Mouse (Mus musculus) erythroblast, embryonic 14.5 days (primary cell): Measurements from ENCODE around the gene N4bp2l2. TPM values are rescaled to one million over a fixed set of nuclear protein-coding genes. Genes with fewer than 3 reads are reported as not detected.
A peak's percentile ranks its signal among the peaks of the same experiment; 100 is the strongest.

Experiments
- H3K27me3 ChIP-seq: 2 replicates; pipeline ENCODE4 v1.6.1; 2012; ENCODE audit warnings: inconsistent platforms; ENCODE audit not compliant: control insufficient read depth
- H3K36me3 ChIP-seq: 2 replicates; pipeline ENCODE4 v1.6.1; 2012; ENCODE audit warnings: mild to moderate bottlenecking, inconsistent platforms; ENCODE audit not compliant: control insufficient read depth
- H3K4me1 ChIP-seq: 2 replicates; pipeline ENCODE4 v1.6.1; 2012; ENCODE audit warnings: inconsistent platforms; ENCODE audit not compliant: control insufficient read depth
- H3K4me3 ChIP-seq: replicated peaks from 2 replicates; pipeline ENCODE3; 2012; ENCODE audit warnings: moderate library complexity, mild to moderate bottlenecking, inconsistent platforms
- H3K9me3 ChIP-seq: 2 replicates; pipeline ENCODE4 v1.6.1; 2012; ENCODE audit warnings: low read length, inconsistent platforms, mixed read lengths; ENCODE audit not compliant: control insufficient read depth
- GATA1 ChIP-seq: IDR thresholded peaks from 2 replicates; pipeline ENCODE4 v1.6.1; 2012; ENCODE audit warnings: low read length, inconsistent platforms, mixed read lengths
- TAL1 ChIP-seq: IDR thresholded peaks from 3 replicates; pipeline ENCODE4 v1.6.1; 2012; ENCODE audit warnings: low read length, inconsistent platforms, mixed read lengths
- polyA plus RNA-seq: library from polyadenylated mRNA; stranded (reverse); fragments of >175 nt; gene quantifications from 2 replicates; pipeline ENCODE4 v1.2.3, GENCODE M21; 2012

The N4bp2l2 gene
- polyA plus RNA-seq, 1 experiment = 1.5 TPM

DNA sequence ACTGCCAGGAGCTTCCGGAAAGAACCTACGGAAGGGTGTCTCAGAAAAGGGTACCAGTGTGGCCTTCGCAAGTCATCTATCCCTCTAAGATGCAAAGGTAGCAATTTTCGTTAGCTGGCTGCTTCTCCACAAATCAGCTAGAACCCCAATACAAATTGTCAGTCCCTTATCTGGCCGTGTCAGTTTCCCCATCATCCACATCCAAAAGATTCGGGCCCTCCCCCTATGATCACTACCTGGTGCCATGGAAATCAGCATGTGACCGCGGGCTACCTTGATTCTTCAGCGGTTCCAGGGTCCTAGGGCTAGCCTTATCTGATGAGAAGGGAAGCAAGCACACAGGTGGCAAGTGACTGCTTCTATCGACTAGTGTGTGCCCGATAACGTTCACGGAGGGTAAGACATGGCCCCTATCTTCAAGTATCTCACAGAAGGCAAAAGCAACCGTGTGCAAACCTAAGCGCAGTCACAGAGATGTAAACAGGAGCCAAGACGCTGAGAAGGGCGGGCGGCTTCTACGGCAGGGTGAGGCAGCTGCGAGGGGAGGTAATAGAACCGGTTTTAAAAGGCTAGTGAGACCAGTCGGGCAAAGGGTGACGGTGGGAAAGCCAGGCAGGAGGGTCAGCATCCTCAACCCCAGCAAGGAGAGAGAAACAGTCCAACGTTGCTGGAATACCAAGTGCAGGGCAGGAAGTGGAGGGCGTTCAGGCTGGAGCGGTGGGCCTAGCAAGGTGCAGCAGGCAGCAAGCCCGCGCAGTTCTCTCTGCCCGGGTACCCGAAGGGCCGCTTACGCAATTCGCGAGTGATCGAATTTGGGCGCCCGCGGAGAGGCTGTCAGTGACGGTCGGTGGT, 72.9 kb downstream of the N4bp2l2 start:
- peak overlapping the region; percentile 83 for H3K4me3 ChIP-seq
- H3K4me1 ChIP-seq = peaks cover 61% of the 10 kb centered on the region
- H3K27me3 ChIP-seq = peaks cover 9% of the 10 kb centered on the region
- H3K36me3 ChIP-seq = peaks cover 18% of the 10 kb centered on the region
- no peaks in the 10 kb centered on the region for H3K9me3 ChIP-seq
- TF ChIP-seq GATA1 (peak; percentile 77), TAL1 (no peak)

DNA sequence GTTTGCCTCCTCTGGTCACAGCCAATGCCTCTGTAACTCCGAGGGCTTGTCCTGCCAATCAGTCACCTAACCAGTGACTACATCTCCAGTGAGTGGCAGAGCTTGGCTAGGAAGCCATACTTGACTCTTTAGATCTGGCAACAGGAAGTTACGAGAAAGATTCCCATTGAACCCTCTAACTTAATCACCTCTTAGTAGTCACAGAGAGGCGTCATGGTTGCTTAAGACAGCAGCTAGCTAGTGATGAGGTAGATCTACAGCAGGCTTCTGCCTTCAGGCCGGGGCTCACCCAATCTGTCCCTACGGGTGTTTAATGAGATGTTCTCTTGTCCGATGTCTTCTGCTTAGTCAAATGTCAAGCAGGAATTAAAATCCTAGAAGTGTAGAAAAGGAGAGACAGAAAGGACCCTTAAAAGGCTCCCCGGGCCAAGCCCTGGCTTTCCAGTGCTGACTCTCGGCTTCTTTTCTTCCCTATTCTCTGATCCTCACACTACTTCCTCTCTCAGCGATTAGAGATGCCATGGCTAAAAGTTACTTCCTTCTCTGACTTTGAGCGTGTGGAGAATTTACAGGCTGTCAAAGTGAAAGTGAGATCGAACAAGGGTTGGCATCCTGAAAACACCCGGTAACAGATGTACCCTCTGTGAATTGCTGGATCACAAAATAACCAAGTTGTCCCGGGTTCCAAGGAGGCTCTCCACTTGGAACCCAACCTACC, 73.6 kb downstream of the N4bp2l2 start:
- H3K36me3 ChIP-seq = peaks cover 20% of the 10 kb centered on the region
- TF ChIP-seq TAL1 (no peak), GATA1 (no peak)
- H3K4me1 ChIP-seq = peaks cover 61% of the 10 kb centered on the region
- H3K9me3 ChIP-seq = no peaks in the 10 kb centered on the region
- H3K27me3 ChIP-seq = peaks cover 9% of the 10 kb centered on the region
- H3K4me3 ChIP-seq = peak overlapping the region; percentile 83

DNA sequence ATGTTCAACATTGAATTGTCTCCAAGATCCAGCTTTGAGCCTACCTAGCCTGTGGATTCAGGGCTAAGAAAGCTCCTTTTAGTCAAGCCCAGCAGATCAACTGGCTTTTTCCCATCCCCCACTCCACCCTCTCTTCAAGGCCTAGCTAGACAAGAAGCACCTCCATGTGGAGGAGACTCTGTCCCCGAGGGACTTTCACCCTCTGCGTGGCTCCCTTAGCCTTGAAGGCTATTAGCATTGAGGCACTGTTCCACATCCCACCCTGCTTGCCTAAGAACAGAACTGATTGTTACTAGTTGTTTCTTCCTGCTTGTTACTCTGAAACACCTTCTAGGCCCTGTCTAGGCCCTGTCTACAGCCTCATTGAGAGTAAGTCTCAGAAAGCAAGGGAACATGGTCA, 76.0 kb downstream of the N4bp2l2 start:
- TF ChIP-seq TAL1 = no peak
- TF ChIP-seq GATA1 = no peak
- H3K27me3 ChIP-seq = peaks cover 5% of the 10 kb centered on the region; the same call in 1 of the 2 replicates
- no peak overlapping the region for H3K4me3 ChIP-seq
- H3K36me3 ChIP-seq = peaks cover 25% of the 10 kb centered on the region
- no peaks in the 10 kb centered on the region for H3K9me3 ChIP-seq
- peaks cover 62% of the 10 kb centered on the region for H3K4me1 ChIP-seq

DNA sequence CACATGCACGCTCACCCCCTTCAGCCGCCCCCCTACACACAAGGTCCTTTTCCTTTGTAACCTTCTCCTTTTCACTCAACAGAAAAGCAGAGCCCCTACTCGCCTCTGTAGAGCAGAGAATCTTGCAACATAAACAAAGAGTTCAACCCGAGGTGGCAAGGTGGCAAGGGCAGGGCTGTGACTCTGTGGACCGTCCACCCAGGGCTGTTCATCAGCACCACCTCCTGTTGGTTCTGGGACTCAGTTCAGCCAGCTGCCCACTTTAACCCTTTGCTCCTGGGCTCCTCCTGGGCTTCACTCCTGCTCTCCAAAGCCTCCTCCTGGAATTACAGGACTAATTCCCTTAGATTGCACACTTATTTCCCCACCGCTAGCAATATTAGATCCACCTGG, 81.7 kb downstream of the N4bp2l2 start:
- Histone ChIP-seq H3K4me3 (no peak overlapping the region), H3K36me3 (peaks cover 7% of the 10 kb centered on the region), H3K4me1 (peaks cover 62% of the 10 kb centered on the region), H3K9me3 (no peaks in the 10 kb centered on the region), H3K27me3 (no peaks in the 10 kb centered on the region)
- TF ChIP-seq TAL1 (no peak), GATA1 (no peak)

DNA sequence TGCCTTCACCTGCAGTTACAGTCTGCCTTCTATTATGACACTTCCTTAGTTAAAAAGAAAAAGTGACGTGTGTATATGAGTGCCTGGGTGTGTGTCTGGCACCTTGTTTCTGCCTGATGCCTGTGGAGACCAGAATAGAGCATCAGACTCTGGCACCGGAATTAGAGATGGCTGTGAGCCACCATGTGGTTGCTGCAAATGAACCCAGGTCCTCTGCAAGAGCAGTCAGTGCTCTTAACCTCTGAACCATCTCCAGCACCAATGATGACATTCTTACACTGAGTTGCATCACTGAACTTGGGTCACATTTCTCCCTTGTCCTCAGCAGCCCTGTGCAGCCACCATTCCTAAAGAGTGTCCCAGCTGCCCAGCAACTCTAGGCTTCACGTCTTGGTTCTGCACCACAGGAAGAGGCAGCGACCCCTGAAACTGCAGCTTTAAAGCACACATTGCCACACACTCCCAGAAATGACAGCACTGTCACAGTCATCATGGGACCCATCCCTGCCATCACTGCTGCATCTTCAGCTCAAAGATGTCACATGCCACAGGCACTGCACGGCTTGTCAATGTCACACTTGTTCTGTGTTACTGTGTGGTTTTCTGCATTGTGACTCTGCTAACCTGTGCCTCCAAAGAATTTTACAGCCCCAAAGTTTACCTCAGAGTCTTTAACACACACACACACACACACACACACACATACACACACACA, 82.2 kb downstream of the N4bp2l2 start:
- TF ChIP-seq TAL1 (no peak), GATA1 (no peak)
- H3K36me3 ChIP-seq = peaks cover 7% of the 10 kb centered on the region
- H3K27me3 ChIP-seq = no peaks in the 10 kb centered on the region
- H3K4me1 ChIP-seq = peaks cover 62% of the 10 kb centered on the region
- no peak overlapping the region for H3K4me3 ChIP-seq
- no peaks in the 10 kb centered on the region for H3K9me3 ChIP-seq

DNA sequence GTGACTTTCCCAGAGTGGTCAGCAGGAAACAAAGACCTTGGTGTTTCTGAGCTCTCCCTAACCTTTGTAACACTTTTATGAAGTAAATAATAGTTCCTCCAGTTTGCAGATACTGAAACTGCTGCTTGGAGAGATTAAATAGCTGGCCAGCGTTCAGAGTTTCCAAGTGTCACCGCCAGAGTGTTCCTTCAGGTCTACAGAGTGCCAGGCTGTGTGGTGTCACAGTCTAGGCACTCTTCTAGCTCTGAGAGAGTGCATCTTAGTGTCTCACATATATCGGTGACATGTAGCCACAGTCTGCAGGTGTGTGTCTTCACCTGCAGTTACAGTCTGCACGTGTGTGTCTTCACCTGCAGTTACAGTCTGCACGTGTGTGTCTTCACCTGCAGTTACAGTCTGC, 82.8 kb downstream of the N4bp2l2 start:
- no peak for TF ChIP-seq GATA1
- TF ChIP-seq TAL1 = no peak
- H3K9me3 ChIP-seq = no peaks in the 10 kb centered on the region
- H3K4me1 ChIP-seq = peaks cover 63% of the 10 kb centered on the region

DNA sequence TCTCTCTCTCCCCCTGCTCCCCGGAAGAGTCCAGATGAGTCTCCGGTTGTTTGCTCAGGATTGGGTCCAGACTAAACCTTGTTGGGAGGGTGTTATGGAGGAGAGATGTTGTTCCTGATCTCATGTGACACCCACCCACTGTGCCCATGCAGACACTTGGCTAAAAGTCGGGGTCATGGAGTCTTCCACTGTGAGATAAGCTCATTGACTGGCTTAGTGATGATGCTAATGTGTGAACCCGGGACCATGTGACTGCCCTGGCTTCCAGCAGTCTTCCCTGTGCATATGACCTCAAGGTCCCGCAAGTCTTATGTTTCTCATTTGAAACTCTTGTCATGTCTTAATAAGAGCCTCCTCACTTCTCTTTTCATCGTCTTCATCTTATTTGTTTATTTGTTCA, 84.8 kb downstream of the N4bp2l2 start:
- Histone ChIP-seq H3K27me3 (no peaks in the 10 kb centered on the region), H3K9me3 (no peaks in the 10 kb centered on the region), H3K36me3 (peaks cover 16% of the 10 kb centered on the region), H3K4me1 (peaks cover 79% of the 10 kb centered on the region), H3K4me3 (no peak overlapping the region)
- TF ChIP-seq TAL1 (no peak), GATA1 (no peak)

More for the DNA sequence above, 82.8 kb downstream of the N4bp2l2 start:
- Histone ChIP-seq H3K36me3 (peaks cover 7% of the 10 kb centered on the region), H3K4me3 (no peak overlapping the region), H3K27me3 (no peaks in the 10 kb centered on the region)

DNA sequence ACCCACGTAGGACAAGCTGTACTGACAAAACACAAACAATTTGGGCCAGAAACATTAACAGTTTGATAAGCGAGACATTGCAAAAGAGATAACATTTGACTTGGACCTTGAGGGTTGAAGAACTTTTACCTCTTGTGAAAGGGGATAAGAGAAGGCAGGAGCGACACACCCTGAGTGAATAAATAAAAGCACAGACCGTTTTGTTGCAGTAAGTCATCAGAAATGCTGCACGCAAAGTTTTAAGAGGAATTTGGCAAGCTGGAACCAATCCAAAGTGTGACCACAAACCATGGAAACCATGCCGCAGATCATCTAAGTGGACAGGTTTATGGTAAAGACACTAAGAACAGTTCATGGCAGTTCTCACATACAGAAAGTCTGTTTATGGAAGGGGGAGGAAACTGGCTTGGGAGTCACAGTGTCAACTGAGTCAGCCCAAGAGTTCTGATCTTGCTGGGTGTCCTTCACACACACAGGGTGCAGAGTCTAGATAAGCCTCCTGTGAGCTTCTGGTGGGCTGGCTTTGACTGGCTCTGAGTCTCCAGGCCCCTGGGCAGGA, 87.3 kb downstream of the N4bp2l2 start:
- Histone ChIP-seq H3K4me3 (peak overlapping the region; percentile 34), H3K36me3 (peaks cover 36% of the 10 kb centered on the region), H3K27me3 (no peaks in the 10 kb centered on the region), H3K4me1 (peaks cover 63% of the 10 kb centered on the region), H3K9me3 (no peaks in the 10 kb centered on the region)
- TF ChIP-seq GATA1 (no peak; the same call in 1 of the 2 replicates), TAL1 (peak; percentile 66)

DNA sequence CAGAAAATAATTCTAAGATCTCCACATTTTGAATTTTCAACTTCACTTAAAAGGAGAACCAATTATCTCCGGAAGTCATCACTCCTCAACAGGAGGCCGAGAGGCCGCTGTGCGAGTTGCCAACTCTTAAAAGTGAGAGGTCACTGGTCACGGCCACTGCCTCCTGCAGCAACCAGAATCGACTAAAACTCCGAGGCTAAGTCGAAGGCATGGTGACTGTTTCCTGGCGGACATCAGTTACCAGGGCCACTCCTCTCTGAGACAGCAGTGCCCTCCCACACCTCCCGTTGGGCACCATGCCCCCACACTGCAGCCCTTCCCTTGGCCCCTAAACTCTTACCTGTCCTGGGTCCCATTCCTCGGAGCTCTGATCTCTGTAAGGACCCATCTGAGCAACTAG, 89.2 kb downstream of the N4bp2l2 start:
- Histone ChIP-seq H3K27me3 (no peaks in the 10 kb centered on the region), H3K36me3 (peaks cover 55% of the 10 kb centered on the region), H3K4me3 (no peak overlapping the region), H3K4me1 (peaks cover 56% of the 10 kb centered on the region), H3K9me3 (no peaks in the 10 kb centered on the region)
- TF ChIP-seq GATA1 = no peak
- TF ChIP-seq TAL1 = no peak
